Mouse (Mus musculus) right cerebral cortex, adult 18-20 months (tissue): ENCODE results near the gene Glrx5.
A peak's percentile ranks its signal among the peaks of the same experiment; 100 is the strongest.

Source experiments
- DNase-seq: peaks from one replicate; pipeline ENCODE4 v3.0.0; 2022; ENCODE audit warnings: mixed read lengths

Glrx5 gene

GRCm38 (mm10) chr12:105004956-105005714 is 27.4 kb upstream of the Glrx5 start:
- no peak for DNase-seq

GRCm38 (mm10) chr12:105005715-105005972 is 26.8 kb upstream of the Glrx5 start:
- DNase-seq: no peak

GRCm38 (mm10) chr12:105008150-105008549 is 24.3 kb upstream of the Glrx5 start:
- no peak for DNase-seq

- DNase-seq: peak; percentile 41
Observed at GRCm38 (mm10) chr12:105008752-105009178, 23.7 kb upstream of the Glrx5 start.

- peak; percentile 69 for DNase-seq
Observed at GRCm38 (mm10) chr12:105009370-105010212, 22.9 kb upstream of the Glrx5 start, which contains the start of gene Syne3. Gene Syne3 (minus strand): TSS chr12:105009809.

DNA sequence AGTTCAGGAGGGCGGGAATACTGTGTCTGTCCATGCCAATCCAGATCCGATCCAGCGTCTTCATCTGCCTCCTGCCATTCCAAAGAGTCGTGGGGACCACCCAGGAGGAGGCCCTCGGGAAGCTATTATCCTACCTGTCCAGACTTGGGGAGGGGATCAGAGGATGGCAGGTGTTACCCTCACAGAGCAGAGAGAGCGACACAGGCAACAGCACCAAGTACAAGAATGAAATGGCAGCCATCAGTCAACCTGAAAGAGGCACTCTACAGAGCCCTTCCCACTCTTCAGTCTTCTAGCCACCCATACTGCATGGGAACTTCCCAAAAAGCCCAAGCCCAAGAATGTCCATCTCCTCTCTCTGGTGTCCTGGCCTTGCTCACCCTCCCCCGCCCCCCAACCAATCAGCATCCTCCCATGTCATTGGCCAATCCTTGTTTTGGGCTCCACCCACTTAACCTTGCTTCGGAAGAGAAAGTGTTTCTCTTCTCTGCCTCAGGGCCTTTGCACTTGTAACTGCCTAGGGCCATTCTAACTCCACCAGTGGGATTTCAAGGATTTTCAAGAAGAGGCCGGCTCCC is 22.2 kb upstream of the Glrx5 start:
- DNase-seq: no peak

GRCm38 (mm10) chr12:105011589-105011988 is 20.9 kb upstream of the Glrx5 start:
- no peak for DNase-seq

DNA sequence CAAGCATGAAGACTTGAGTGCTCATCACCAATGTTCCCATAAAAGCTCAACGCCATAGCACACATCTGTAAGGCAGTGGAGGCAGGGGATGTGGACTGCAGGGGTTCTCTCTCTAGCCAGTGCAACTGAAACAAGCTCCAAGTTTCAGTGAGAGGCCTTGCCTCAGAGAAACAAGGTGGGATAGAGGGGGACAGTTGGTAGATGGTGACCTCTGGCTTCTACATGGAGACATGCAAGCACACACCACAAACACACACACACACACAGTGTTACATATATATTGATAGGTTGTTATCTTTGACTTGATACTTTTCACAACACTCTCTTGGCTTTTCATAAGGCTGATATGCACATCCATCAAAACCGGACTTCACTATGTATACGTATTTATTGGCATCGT is 20.2 kb upstream of the Glrx5 start:
- DNase-seq: no peak

GRCm38 (mm10) chr12:105013065-105013464 is 19.4 kb upstream of the Glrx5 start:
- DNase-seq: peak; percentile 75

- no peak for DNase-seq
Observed at GRCm38 (mm10) chr12:105016199-105016598, 16.3 kb upstream of the Glrx5 start.

DNA sequence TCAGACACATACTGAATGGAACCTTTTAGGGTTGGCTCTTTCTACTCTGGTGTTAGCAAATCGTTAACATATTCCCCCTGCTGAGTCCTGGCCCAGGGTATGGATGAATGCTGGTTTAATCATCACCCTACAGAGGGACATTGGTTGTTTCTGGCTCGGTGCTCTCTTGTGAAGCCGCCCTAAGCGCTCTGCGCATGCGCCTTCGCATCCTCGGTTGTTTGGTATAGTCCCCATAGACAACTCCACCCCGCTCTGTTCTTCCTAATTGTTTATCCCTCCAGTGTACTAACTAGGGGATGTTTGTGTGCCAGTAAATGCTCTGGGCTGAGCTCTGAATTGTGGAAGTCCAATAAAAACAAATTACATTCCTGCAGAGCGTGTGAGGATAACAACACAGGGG is 15.8 kb upstream of the Glrx5 start:
- no peak for DNase-seq

DNA sequence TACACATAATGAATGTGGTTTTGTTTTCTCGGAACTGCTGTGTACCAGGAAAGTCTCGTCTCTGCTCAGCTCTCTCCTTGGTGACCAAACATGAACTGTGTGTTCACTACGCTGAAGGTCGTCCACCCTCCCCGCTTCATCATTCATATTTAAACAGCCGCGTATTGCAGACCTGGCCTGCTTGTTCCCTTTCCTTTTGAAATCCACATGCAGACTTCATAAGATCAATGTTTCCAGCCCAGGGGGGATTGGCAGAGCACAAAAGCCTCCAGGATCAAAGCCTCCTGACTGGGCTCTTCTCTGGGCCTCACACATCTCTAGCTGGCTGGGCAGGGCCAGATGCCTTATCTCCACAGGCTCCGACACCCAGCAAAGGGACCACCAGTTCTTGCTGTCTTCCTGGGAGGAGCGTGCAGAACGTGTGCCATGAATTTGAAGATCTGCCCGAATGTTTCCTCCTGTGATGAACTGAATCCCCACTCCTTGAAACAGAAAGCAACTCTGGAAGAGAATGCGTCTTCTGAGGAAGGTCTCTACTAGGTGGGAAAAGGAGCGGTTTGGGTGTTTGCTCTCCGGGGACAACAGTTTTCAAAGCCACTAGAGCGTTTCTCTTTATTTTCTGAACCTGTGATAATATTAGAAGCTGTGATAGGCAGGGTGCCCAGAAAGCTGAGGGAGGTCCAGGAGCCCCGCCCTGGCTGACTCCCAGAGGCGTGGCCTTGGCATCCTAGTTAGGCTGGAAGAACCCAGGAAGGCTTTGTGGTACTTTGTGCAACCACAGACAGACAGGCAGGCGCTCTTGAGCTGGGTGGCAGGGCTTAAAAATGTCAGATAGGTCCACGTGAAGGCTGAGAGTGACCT is 12.9 kb upstream of the Glrx5 start:
- no peak for DNase-seq

GRCm38 (mm10) chr12:105021441-105022069 is 10.9 kb upstream of the Glrx5 start:
- DNase-seq: no peak

- no peak for DNase-seq
Observed at GRCm38 (mm10) chr12:105022141-105022540, 10.3 kb upstream of the Glrx5 start.

GRCm38 (mm10) chr12:105022776-105023175 is 9.7 kb upstream of the Glrx5 start:
- no peak for DNase-seq

DNA sequence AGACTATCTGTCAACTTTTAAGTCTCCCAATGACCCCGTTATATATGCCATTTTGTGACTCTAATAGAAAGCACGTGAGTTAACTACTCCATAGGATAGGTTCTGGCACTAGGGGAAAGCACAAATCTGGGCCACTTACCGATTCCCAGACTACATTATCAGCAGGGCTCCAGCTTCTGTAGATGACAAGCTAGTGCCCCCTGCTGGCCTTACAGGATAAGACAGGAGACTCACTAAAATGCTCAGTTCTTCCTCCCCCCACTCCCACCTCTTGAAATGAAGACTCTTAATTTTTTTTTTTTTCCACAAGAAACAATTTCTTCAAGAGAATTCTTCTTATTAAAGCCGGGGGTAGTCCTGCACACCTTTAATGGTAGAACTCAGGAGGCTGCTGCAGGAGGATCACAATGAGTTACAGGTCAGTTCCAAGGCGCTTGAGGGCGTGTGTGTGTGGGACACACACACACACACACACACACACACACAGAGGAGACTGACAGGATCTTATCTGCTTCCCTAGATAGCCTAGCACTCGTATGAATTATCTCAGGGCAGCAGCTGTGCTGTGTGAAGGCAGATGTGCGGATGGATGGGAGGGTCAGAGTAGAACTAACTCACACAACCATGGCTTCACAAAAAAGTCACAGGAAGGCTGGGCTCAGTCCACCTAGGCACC is 7.1 kb upstream of the Glrx5 start:
- DNase-seq: peak; percentile 71

DNA sequence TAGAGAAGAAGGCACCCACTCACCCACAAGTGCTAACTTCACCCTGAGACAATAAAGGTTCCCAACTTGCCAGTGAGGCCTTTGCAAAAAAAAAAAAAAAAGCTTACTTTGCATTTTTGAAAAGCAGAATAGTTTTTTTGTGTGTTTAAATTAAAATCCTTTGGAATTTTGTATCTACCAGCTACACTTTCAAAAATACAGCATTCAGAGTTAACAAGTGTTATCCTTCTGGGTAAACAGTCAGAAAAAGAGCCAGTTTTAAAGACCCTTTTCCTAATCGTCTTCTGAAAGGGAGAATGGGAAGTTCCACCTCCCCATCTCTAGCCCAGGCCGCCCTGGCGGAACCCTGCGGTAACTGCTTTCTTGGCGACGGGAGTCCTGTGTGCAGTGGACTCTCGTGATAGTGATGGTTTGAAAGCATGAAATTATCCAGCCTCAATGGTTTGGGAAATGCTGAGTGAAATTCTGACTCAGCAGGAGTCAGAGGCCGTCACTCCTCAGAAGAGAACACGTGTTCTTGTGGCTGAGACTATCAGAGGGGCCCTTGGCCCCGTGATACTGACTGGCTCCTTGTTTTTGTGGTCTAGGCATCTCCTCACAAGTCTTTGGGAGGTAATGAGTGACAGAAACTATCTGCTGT is 6.4 kb upstream of the Glrx5 start:
- DNase-seq: no peak

- DNase-seq: peak; percentile 71
Observed at GRCm38 (mm10) chr12:105027323-105027991, 5.0 kb upstream of the Glrx5 start.

DNA sequence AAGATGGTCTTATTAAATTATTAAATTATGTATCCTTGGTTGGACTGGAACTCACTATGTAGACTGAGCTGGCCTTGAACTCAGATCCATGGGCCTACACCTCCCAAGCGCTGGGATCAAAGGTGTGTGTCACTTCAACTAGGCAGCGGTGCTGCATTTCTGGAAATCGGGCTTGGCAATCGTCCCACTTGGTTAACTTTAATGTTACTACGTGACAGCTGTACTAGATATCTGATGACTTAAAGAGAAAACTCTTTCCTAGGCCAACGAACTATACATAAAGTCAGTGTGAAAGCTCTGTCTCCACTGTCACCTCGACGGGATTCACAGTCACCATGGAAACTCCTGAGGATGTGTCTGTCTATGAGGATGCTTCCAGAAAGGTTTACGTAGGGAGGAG is 2.6 kb upstream of the Glrx5 start:
- DNase-seq: no peak
